Mouse (Mus musculus): ENCODE measurements around the gene Slmap.
"Not testable (repeated sequence)": the region's sequence is repeated elsewhere in the genome, so short reads cannot be mapped to it uniquely, and the experiment has no call there.

The Slmap gene

GRCm38 (mm10) chr14:26534757-26535479 is at the start of gene Slmap:
Gene Slmap (minus strand): TSS chr14:26534931.
- in situ Hi-C loops (cut with MboI, MseI), result no loop called here

GRCm38 (mm10) chr14:26583645-26584044 is 48.9 kb upstream of the Slmap start:
- in situ Hi-C loops (cut with MboI, MseI), result loop anchor here (10.0 kb wide), 1 partner anchor 59 kb away; no protein-coding TSS in a partner anchor

DNA sequence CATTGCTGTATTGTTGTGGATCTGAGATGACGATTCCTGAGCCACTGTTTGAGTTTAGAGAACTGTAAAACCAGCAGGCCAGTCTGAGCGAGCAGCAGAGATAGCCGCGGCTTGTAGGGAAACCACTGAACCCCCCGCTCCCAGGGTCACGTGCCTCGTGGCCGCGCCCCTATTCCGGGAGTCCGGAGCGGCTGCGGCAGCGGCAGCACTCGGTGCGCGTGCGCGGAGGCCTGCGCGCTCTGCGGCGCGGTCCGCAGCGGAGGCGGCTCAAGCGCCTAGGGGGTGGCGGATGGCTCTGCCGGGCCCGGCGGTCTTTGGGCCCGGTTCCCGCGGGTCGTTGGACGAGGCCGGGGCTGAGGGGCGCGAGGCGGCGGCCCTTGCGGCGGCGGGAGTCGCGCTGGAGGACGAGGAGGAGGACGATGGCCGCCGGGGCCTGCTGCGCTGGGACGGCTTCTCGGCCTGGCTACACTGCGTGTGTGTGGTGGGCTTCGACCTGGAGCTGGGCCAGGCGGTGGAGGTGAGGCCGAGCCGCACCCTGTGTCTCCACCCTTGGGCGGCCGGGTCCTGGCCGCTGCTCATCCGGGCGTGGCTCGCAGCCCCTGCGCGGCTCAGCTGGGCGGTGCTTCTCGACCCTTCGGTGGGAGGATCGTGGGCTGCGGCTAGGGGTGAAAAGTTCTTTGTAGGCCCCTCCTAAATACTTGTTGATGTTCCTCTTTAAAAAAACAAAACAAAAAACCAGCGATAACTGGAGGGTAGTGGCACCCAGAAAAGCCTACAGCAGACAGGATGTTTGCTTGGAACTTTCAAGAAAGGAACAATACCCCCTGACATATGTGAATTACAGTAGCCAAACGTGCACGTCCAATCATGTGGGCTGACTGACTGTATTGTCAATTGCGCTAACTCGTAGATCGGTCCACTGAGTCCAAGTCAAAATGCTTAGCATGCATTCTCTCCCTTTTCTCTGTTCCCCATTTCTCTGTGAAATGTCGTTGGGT is 44.9 kb upstream of the Slmap start:
- in situ Hi-C loops (cut with MboI, MseI), result loop anchor here (10.0 kb wide), 1 partner anchor 55 kb away; no protein-coding TSS in a partner anchor

GRCm38 (mm10) chr14:26578791-26579191 is 44.1 kb upstream of the Slmap start:
- in situ Hi-C loops (cut with MboI, MseI), result no loop called here

- in situ Hi-C loops (cut with MboI, MseI), result no loop called here
Observed at GRCm38 (mm10) chr14:26576255-26576780, 41.6 kb upstream of the Slmap start.

DNA sequence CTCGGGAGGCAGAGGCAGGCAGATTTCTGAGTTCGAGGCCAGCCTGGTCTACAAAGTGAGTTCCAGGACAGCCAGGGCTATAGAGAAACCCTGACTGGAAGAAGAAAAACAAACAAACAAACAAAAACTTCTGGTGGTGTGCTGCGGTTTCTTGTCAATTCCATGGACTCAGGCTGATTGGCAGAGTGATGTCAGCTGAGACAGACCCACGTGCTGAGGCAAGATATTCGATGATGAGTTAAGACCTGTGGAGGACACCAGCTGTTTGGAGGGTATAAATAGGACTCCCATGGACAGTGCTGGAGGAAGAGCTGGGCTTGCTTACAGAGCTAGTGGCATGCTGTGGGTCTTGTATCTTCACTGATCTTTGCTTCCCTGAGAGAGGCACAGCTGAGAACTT is 38.8 kb upstream of the Slmap start, which contains the start of gene Dennd6a:
Dennd6a (plus strand) TSS at position 301 of the 400 bp plus-strand sequence.
- in situ Hi-C loops (cut with MboI, MseI), result not testable (repeated sequence)

- in situ Hi-C loops (cut with MboI, MseI), result no loop called here
Observed at GRCm38 (mm10) chr14:26571951-26572675, 37.4 kb upstream of the Slmap start.

DNA sequence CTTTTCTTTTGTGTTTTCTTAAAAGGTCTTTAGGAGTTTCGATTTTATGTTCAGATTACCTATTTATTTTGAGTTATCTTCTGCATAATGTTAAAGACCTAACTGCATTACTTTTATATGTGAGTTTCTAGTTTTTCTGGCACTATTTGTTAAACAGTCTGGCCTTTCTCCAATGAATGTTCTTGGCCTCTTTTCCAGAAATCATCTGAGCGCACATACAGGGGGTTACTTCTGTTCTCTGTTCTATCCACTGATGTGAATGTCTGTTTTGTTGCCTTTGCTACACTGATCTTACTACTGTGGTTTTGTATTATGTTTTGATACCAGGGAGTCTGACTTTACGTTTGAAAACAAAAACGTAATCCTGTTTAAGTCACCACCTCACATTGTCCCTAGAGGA is 35.1 kb upstream of the Slmap start:
- in situ Hi-C loops (cut with MboI, MseI), result no loop called here

- in situ Hi-C loops (cut with MboI, MseI), result no loop called here
Observed at GRCm38 (mm10) chr14:26562247-26562646, 27.5 kb upstream of the Slmap start.

DNA sequence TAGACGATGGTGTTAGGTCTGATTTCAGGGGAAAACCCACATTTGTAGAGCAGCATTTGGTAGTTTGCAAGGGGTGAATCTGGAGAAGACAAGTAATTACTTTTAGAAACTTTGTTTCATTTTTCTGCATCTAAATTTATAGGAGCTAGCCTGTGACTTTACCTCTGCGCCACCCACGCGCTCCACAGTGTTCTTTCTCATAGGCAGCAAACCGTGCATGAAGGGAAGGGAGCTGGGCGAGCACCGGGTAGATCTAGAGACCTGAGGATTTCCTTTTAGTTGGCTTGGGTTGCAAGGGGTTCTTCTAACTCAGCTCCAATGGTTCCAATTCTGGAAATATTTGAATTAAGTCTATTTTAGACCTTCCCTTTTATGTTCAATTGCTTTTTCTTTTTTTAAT is 23.8 kb upstream of the Slmap start:
- in situ Hi-C loops (cut with MboI, MseI), result no loop called here

DNA sequence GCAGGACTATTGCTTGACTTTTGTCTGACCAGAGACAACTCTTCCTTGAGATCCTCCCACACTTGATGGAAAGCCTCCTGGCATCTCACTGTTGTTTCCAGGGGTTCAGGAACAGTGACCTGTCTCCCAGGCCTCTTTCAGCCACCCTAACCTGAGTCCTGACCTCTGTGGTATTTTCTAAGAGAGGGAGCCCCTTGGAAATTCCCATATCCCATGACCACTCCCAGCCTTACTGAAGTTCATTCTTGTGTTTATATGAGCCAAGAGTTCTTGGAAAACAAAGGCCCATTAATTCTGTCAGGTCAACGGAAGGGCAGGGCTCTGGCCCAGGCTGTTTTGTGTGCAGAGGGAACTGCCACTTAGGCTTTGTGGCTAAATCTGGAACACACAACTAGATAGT is 22.9 kb upstream of the Slmap start:
- in situ Hi-C loops (cut with MboI, MseI), result no loop called here

GRCm38 (mm10) chr14:26552853-26553252 is 18.1 kb upstream of the Slmap start:
- in situ Hi-C loops (cut with MboI, MseI), result no loop called here

DNA sequence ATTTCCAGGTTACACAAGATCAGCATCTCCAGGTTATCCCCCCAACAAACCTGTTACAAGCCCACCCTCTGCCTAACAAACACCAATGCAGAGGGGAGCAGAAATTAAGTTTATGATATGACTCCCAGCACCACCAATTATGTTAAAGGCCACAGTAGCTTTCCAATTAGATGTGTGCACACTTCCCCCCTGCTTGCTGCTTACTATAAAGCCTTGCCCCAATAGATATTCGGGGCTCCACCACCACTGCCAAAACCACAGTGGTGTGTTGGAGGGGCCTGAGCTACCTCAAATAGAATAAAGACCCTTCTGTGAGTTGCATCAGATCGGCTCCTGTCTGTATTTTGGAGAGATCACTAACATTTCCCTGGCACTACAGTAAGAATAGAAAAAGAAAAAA is 17.7 kb upstream of the Slmap start:
- in situ Hi-C loops (cut with MboI, MseI), result no loop called here

GRCm38 (mm10) chr14:26550712-26551111 is 16.0 kb upstream of the Slmap start:
- in situ Hi-C loops (cut with MboI, MseI), result no loop called here

- in situ Hi-C loops (cut with MboI, MseI), result no loop called here
Observed at GRCm38 (mm10) chr14:26547516-26548488, 13.1 kb upstream of the Slmap start.

DNA sequence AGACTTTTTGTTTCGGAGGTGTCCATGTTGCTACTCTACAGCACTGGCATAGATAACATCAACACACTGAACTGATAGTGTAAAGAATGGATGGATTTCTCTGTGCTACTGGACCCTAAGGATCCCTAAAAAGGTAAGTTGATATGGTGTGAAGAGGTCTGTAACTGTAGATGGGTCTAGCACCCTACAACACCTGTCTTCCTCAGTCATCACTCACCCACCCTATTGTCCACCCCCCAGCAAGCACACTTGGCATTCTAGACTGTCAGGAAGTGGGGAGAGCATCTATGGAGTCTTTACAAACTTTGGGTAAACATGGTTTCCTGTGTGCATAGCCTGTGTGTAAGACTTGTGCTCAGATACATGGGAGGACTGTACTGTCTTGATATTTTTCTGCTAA is 7.4 kb upstream of the Slmap start:
- in situ Hi-C loops (cut with MboI, MseI), result no loop called here

DNA sequence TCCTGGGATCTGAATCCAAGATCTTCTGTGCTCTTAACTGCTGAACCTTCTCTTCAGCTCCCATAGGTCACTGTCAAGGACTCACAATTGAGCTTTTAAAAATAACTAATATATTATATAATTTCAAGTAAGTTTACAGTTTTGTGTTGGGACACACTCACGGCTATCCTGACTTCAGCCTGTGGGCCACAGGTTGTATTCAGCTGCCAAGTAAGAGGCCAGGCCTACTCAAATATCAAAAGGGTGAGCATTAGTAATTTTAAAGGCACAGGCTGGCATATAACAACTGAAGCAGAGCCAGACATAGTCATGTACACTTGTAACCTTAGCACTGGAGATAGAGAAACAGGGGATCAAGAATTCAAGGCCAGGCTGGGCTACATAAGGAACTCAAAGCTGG is 5.8 kb upstream of the Slmap start:
- in situ Hi-C loops (cut with MboI, MseI), result no loop called here

DNA sequence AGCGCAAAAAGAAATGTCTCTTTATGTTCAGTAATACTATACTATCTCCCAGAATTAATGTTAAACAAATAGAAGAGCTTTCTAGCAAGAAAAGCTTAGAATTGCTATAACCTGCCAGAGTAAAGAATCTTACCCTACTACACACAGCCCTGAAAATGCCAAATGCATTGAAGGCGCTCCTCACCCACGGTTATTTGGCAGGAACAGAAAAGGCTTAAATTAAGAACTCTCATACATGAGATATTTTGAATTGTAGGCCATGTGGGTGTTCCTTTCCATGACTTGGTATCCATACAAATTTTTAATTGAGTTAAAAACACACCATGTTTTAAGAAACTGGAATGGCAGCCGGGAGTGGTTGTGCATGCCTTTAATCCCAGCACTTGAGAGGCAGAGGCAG is 4.5 kb upstream of the Slmap start:
- in situ Hi-C loops (cut with MboI, MseI), result no loop called here

DNA sequence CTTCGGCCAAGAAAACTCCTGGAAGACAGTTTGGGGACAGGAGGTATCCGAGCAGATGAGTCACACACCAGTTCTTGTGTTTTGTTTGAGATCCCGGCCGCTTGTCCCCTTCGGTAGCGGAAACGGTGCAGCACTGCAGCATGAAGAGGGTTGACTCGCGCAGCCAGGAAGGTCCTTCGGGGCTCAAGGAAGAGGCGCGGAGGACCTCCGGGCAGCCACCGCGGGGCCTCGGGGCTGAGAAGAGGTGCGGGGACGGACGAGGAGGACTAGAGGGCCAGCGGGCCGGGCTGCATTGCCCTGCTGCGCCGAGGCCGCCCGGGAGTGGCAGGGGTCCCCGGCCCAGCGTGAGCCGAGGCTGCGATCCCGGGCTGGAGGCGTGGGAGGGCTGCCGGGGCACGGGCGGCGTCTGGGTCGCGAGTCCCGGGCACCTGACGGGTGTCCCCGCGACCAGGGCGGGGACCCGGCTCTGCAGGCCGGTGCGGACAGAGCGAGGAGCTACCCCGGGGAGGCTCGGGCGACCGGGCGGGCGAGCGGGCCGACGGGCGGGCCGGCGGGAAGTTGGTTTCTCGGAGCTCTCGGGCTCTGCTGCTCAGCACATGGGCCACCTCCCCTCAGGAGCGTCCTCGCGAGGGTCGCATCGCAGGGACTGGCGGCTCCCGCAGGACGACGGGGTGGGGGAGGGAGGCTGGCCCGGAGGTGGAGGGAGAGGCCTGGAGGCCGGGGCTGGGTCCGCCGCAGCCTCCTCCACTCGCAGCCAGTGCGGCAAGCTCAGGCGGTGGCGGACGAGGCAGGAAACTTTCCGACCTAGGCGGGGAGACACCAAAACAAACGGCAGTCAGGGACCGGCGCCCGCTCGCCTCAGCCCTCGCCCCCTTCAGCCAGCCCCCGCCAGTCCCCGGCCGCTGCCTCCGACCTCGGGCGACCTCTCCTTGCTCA is 642 bp downstream of the Slmap start:
- in situ Hi-C loops (cut with MboI, MseI), result no loop called here

All from T-helper 1 cell (primary cell).